Mouse (Mus musculus): ENCODE results near the gene Trnt1. TPM values are rescaled to one million over a fixed set of nuclear protein-coding genes. Genes with fewer than 3 reads are reported as not detected.

Gene Trnt1
- polyA plus RNA-seq (2014; fragmentation: Nextera tagmentation; extraction: Ambion mirVana): 62.9 and 69.0 TPM in 2 replicates

- peak; percentile 100 for ATAC-seq (ENCODE audit: low read depth)
- no peaks in the 10 kb centered on the region for H3K27me3 ChIP-seq (ENCODE audit: control insufficient read depth, insufficient read depth, low read length)
- peaks cover 7% of the 10 kb centered on the region for H3K4me1 ChIP-seq (ENCODE audit: control insufficient read depth, insufficient read depth, low read length)
- H3K4me3 ChIP-seq (ENCODE audit: low read depth, low read length): peak within 1 kb of the TSS; percentile 88
- peak within 1 kb of the TSS; percentile 55; the same call in 1 of the 2 replicates for H3K27ac ChIP-seq (ENCODE audit: low read depth, low read length)
- H3K9me3 ChIP-seq (ENCODE audit: control insufficient read depth, low read length): no peaks in the 10 kb centered on the region
- H3K36me3 ChIP-seq (ENCODE audit: control insufficient read depth, insufficient read depth, low read length): no peaks in the 10 kb centered on the region
- H3K9ac ChIP-seq (replicated peaks; ENCODE audit: low read depth, low read length): peak within 1 kb of the TSS; percentile 47
- WGBS: 9% methylated on average over 35 of the region's 35 CpGs
- peak within 1 kb of the TSS; percentile 95 for H3K4me2 ChIP-seq (ENCODE audit: low read depth, low read length)
These were observed at the start of gene Trnt1 for GRCm38 (mm10) chr6:106768640-106769289. Gene Trnt1, plus strand, starts transcription at chr6:106769120.

DNA sequence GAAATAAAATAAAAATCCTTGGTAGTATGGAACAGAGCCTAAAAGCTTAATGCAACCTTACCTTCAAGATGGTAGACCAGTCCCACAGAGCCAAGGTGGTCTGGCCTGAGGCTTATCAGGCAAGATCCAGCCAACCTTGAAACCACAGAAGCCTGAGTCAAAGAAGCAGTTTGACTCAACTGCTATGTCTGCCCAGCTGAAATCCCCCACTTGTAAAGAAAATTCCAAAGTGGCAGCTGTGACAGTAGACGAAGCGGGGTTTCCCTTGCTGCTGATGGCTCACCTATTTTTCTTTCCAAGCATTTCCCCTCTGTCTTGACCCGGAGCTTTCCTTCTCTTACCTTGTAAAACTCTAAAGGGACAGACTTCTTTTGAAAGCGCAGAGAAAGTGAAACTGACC lies 43.3 kb upstream of the Trnt1 start:
- Histone ChIP-seq H3K4me2 (ENCODE audit: low read depth, low read length) (no peak overlapping the region), H3K4me1 (ENCODE audit: control insufficient read depth, insufficient read depth, low read length) (no peaks in the 10 kb centered on the region), H3K9me3 (ENCODE audit: control insufficient read depth, low read length) (no peaks in the 10 kb centered on the region), H3K27me3 (ENCODE audit: control insufficient read depth, insufficient read depth, low read length) (no peaks in the 10 kb centered on the region), H3K4me3 (ENCODE audit: low read depth, low read length) (no peak overlapping the region), H3K27ac (ENCODE audit: low read depth, low read length) (no peak overlapping the region), H3K9ac (replicated peaks; ENCODE audit: low read depth, low read length) (no peak overlapping the region), H3K36me3 (ENCODE audit: control insufficient read depth, insufficient read depth, low read length) (no peaks in the 10 kb centered on the region)
- no peak for ATAC-seq (ENCODE audit: low read depth)
- WGBS: 94% methylated on average over 4 of the region's 4 CpGs

- Histone ChIP-seq H3K4me2 (ENCODE audit: low read depth, low read length) (no peak overlapping the region), H3K4me1 (ENCODE audit: control insufficient read depth, insufficient read depth, low read length) (no peaks in the 10 kb centered on the region), H3K27me3 (ENCODE audit: control insufficient read depth, insufficient read depth, low read length) (no peaks in the 10 kb centered on the region), H3K27ac (ENCODE audit: low read depth, low read length) (no peak overlapping the region), H3K9ac (replicated peaks; ENCODE audit: low read depth, low read length) (no peak overlapping the region), H3K4me3 (ENCODE audit: low read depth, low read length) (no peak overlapping the region), H3K9me3 (ENCODE audit: control insufficient read depth, low read length) (no peaks in the 10 kb centered on the region), H3K36me3 (ENCODE audit: control insufficient read depth, insufficient read depth, low read length) (no peaks in the 10 kb centered on the region)
- ATAC-seq (ENCODE audit: low read depth): no peak
- WGBS: 91% methylated on average over 6 of the region's 6 CpGs
These were observed 42.8 kb upstream of the Trnt1 start for GRCm38 (mm10) chr6:106726078-106726477.

DNA sequence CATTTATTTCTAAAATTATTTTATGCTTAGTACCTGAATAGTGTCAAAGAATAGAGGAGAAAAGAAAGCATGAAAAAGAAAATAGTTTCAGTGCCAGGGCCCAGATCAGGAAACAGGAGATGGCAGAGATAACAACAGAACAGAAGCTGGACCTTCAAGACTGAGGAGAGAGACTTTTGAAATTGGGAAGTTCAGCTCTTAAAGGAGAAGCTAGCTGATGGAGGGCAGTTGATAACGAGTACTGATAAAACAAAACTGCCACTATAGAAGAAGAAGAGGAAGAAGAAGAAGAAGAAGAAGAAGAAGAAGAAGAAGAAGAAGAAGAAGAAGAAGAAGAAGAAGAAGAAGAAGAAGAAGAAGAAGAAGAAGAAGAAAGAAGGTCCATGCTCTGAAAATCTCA lies 41.2 kb upstream of the Trnt1 start:
- H3K9me3 ChIP-seq (ENCODE audit: control insufficient read depth, low read length): no peaks in the 10 kb centered on the region
- H3K4me3 ChIP-seq (ENCODE audit: low read depth, low read length): no peak overlapping the region
- H3K36me3 ChIP-seq (ENCODE audit: control insufficient read depth, insufficient read depth, low read length): no peaks in the 10 kb centered on the region
- no peak for ATAC-seq (ENCODE audit: low read depth)
- H3K27me3 ChIP-seq (ENCODE audit: control insufficient read depth, insufficient read depth, low read length): no peaks in the 10 kb centered on the region
- 83% methylated on average over 1 of the region's 1 CpGs for WGBS
- H3K4me1 ChIP-seq (ENCODE audit: control insufficient read depth, insufficient read depth, low read length): no peaks in the 10 kb centered on the region
- no peak overlapping the region for H3K4me2 ChIP-seq (ENCODE audit: low read depth, low read length)
- no peak overlapping the region for H3K9ac ChIP-seq (replicated peaks; ENCODE audit: low read depth, low read length)
- H3K27ac ChIP-seq (ENCODE audit: low read depth, low read length): no peak overlapping the region

DNA sequence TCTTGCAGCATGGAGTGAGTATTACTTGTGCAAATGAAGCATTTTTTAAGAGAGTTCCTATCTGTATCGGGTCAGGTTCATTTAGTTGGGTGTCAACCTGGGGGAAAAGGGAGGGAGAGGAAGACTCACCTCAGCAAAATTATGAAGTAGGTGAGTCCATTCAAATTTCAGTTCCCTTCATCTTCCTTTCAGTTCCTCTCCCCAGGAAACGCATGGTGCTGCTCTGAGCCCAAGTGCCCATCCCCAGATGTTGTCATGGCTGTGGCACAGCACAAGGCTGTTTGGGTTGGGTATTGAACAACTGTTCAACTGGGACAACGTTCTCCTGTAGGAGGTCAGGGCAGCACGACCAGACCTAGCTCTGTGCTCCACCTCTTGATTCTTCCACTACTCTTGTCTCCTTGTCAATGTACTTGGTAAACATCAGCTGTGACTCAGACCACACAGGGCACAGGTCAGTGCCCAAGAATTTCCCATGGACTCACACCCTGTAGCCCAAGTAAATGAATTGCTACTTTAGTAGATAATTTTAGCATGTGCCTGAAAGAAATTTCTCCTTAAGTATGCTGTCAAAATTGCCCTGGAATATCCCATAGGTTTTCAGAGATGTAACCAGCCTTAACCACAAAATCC lies 39.1 kb upstream of the Trnt1 start:
- 79% methylated on average over 4 of the region's 4 CpGs for WGBS
- H3K27ac ChIP-seq (ENCODE audit: low read depth, low read length): no peak overlapping the region
- H3K9me3 ChIP-seq (ENCODE audit: control insufficient read depth, low read length): no peaks in the 10 kb centered on the region
- H3K36me3 ChIP-seq (ENCODE audit: control insufficient read depth, insufficient read depth, low read length): no peaks in the 10 kb centered on the region
- no peak for ATAC-seq (ENCODE audit: low read depth)
- H3K4me2 ChIP-seq (ENCODE audit: low read depth, low read length): no peak overlapping the region
- no peaks in the 10 kb centered on the region for H3K27me3 ChIP-seq (ENCODE audit: control insufficient read depth, insufficient read depth, low read length)
- H3K4me3 ChIP-seq (ENCODE audit: low read depth, low read length): no peak overlapping the region
- H3K9ac ChIP-seq (replicated peaks; ENCODE audit: low read depth, low read length): no peak overlapping the region
- H3K4me1 ChIP-seq (ENCODE audit: control insufficient read depth, insufficient read depth, low read length): no peaks in the 10 kb centered on the region

DNA sequence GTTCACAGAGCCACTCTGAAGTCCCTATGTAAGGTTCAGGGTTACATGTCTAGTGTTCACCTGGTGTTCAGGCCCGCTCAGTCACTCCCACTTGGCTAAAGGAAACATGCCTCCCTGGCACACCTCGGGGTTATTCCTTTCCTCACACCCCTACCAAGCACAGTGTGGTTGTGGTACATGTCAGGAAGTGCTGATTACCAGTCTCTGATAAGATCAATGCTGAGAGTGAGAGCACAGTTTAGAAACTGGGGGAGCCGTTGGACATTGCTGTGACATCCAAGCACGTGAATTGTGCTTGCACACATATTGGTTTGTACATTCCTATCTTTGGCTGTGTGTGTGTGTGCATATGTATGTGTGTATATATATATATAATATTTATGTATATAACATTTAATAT lies 36.4 kb upstream of the Trnt1 start:
- no peak for ATAC-seq (ENCODE audit: low read depth)
- no peaks in the 10 kb centered on the region for H3K4me1 ChIP-seq (ENCODE audit: control insufficient read depth, insufficient read depth, low read length)
- no peak overlapping the region for H3K27ac ChIP-seq (ENCODE audit: low read depth, low read length)
- H3K4me3 ChIP-seq (ENCODE audit: low read depth, low read length): no peak overlapping the region
- no peaks in the 10 kb centered on the region for H3K9me3 ChIP-seq (ENCODE audit: control insufficient read depth, low read length)
- no peaks in the 10 kb centered on the region for H3K36me3 ChIP-seq (ENCODE audit: control insufficient read depth, insufficient read depth, low read length)
- no peaks in the 10 kb centered on the region for H3K27me3 ChIP-seq (ENCODE audit: control insufficient read depth, insufficient read depth, low read length)
- 86% methylated on average over 4 of the region's 4 CpGs for WGBS
- no peak overlapping the region for H3K4me2 ChIP-seq (ENCODE audit: low read depth, low read length)
- no peak overlapping the region for H3K9ac ChIP-seq (replicated peaks; ENCODE audit: low read depth, low read length)

DNA sequence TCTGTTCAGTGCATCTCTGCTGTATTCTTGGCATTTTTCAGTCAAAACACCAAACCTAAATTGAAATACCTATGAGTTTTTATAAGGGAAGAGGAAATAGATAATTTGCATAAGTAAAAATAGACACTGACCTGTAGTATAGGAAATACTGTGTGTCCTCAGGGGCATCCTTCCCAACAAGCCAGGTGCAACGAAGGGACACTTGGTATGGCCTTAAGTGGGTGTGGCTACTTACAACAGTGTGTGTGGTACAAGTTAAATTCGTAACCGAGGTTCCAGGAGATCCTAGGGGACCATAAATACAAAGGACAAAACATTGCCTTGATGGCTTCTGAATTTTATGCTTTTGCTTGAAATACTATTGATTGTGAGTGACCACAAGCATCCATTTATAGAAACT lies 30.7 kb upstream of the Trnt1 start:
- no peak overlapping the region for H3K4me3 ChIP-seq (ENCODE audit: low read depth, low read length)
- 69% methylated on average over 3 of the region's 3 CpGs for WGBS
- no peaks in the 10 kb centered on the region for H3K27me3 ChIP-seq (ENCODE audit: control insufficient read depth, insufficient read depth, low read length)
- no peak overlapping the region for H3K27ac ChIP-seq (ENCODE audit: low read depth, low read length)
- H3K9me3 ChIP-seq (ENCODE audit: control insufficient read depth, low read length): no peaks in the 10 kb centered on the region
- H3K4me2 ChIP-seq (ENCODE audit: low read depth, low read length): no peak overlapping the region
- no peaks in the 10 kb centered on the region for H3K4me1 ChIP-seq (ENCODE audit: control insufficient read depth, insufficient read depth, low read length)
- no peak overlapping the region for H3K9ac ChIP-seq (replicated peaks; ENCODE audit: low read depth, low read length)
- H3K36me3 ChIP-seq (ENCODE audit: control insufficient read depth, insufficient read depth, low read length): no peaks in the 10 kb centered on the region
- no peak for ATAC-seq (ENCODE audit: low read depth)

GRCm38 (mm10) chr6:106740244-106740825 lies 28.6 kb upstream of the Trnt1 start:
- Histone ChIP-seq H3K27ac (ENCODE audit: low read depth, low read length) (no peak overlapping the region), H3K36me3 (ENCODE audit: control insufficient read depth, insufficient read depth, low read length) (no peaks in the 10 kb centered on the region), H3K4me1 (ENCODE audit: control insufficient read depth, insufficient read depth, low read length) (no peaks in the 10 kb centered on the region), H3K4me3 (ENCODE audit: low read depth, low read length) (no peak overlapping the region), H3K4me2 (ENCODE audit: low read depth, low read length) (no peak overlapping the region), H3K9ac (replicated peaks; ENCODE audit: low read depth, low read length) (no peak overlapping the region), H3K9me3 (ENCODE audit: control insufficient read depth, low read length) (no peaks in the 10 kb centered on the region), H3K27me3 (ENCODE audit: control insufficient read depth, insufficient read depth, low read length) (no peaks in the 10 kb centered on the region)
- ATAC-seq (ENCODE audit: low read depth): no peak
- 94% methylated on average over 1 of the region's 1 CpGs for WGBS

DNA sequence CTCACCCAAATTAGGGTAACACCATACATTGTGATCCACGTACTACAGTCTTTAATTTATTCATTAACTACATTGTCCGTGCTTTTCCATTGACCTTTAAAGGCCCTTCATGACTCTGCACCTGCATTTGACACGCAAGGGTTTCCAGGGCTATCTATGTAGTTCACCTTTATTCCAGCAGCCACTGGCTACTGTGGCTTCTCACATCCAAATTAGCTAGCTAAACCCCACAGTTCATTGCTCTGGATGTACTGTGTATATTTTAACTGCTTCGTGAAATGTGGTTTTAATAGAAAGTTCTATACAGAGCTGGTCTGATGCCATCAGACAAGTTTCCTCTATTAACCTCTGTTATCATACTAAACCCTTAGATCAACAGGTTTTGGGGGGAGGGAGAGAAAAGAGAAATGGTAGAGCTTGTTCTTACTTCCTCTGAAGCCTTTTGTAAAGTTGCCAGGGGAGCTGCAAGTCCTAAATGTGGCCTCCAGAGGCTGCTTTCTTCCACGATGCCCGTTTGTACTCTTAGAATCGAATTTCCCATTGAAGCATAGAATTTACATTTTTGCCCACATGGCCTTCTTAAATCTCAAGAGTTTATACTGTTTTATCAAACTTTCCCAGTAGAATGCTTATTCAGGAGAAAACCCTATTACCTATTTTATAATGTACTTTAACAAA lies 25.2 kb upstream of the Trnt1 start:
- Histone ChIP-seq H3K4me2 (ENCODE audit: low read depth, low read length) (no peak overlapping the region), H3K27ac (ENCODE audit: low read depth, low read length) (no peak overlapping the region), H3K4me1 (ENCODE audit: control insufficient read depth, insufficient read depth, low read length) (no peaks in the 10 kb centered on the region), H3K9ac (replicated peaks; ENCODE audit: low read depth, low read length) (no peak overlapping the region), H3K36me3 (ENCODE audit: control insufficient read depth, insufficient read depth, low read length) (no peaks in the 10 kb centered on the region), H3K9me3 (ENCODE audit: control insufficient read depth, low read length) (no peaks in the 10 kb centered on the region), H3K4me3 (ENCODE audit: low read depth, low read length) (no peak overlapping the region), H3K27me3 (ENCODE audit: control insufficient read depth, insufficient read depth, low read length) (no peaks in the 10 kb centered on the region)
- no peak for ATAC-seq (ENCODE audit: low read depth)
- whole genome bisulfite sequencing: 80% methylated on average over 7 of the region's 7 CpGs

All from neural tube, embryonic 14.5 days (tissue).